Mouse (Mus musculus): ENCODE data around the gene Ccdc173. TPM values are rescaled to one million over a fixed set of nuclear protein-coding genes. Genes with fewer than 3 reads are reported as not detected.
A peak's percentile ranks its signal among the peaks of the same experiment; 100 is the strongest.
"Not testable (repeated sequence)": the region's sequence is repeated elsewhere in the genome, so short reads cannot be mapped to it uniquely, and the experiment has no call there.

Ccdc173 gene
- polyA plus RNA-seq, 1 experiment from 2014 or later: 0.08 TPM

DNA sequence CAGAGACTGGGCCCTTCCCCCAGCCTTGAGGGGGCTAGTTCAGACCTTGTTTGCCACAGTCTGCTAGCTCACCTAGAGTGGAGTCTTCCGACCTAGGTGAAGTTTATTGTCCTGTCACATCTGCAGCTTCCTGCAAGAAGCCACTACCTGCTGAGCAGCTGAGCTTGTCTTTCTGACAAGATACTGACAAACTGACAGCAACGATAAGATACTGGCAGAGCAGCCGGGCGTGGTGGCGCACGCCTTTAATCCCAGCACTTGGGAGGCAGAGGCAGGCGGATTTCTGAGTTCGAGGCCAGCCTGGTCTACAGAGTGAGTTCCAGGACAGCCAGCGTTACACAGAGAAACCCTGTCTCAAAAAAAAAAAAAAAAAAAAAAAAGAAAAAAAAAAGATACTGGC, 15.3 kb upstream of the Ccdc173 start:
- ATAC-seq (ENCODE audit: low read depth); H3K4me3 ChIP-seq (ENCODE audit: low read depth, low read length); H3K4me2 ChIP-seq (ENCODE audit: low read depth, low read length); H3K36me3 ChIP-seq (ENCODE audit: control insufficient read depth, insufficient read depth); H3K27ac ChIP-seq (ENCODE audit: low read length); H3K9me3 ChIP-seq (replicated peaks; ENCODE audit: control insufficient read depth, low read length); H3K9ac ChIP-seq (ENCODE audit: low read depth, low read length); H3K27me3 ChIP-seq (ENCODE audit: control insufficient read depth, insufficient read depth, low read depth, low read length): not testable (repeated sequence)
- peaks cover 26% of the 10 kb centered on the region for H3K4me1 ChIP-seq (ENCODE audit: control insufficient read depth, low read depth, low read length)
- 38% methylated on average over 8 of the region's 9 CpGs for WGBS (ENCODE audit: insufficient replicate concordance)

- no peaks in the 10 kb centered on the region for H3K9me3 ChIP-seq (replicated peaks; ENCODE audit: control insufficient read depth, low read length)
- peak overlapping the region; percentile 72 for H3K4me2 ChIP-seq (ENCODE audit: low read depth, low read length)
- H3K4me1 ChIP-seq (ENCODE audit: control insufficient read depth, low read depth, low read length): peaks cover 26% of the 10 kb centered on the region
- peak overlapping the region; percentile 46; the same call in 1 of the 2 replicates for H3K27ac ChIP-seq (ENCODE audit: low read length)
- H3K9ac ChIP-seq (ENCODE audit: low read depth, low read length): no peak overlapping the region; the same call in 1 of the 2 replicates
- H3K27me3 ChIP-seq (ENCODE audit: control insufficient read depth, insufficient read depth, low read depth, low read length): no peaks in the 10 kb centered on the region
- no peak for ATAC-seq (ENCODE audit: low read depth)
- H3K4me3 ChIP-seq (ENCODE audit: low read depth, low read length): no peak overlapping the region
- no peaks in the 10 kb centered on the region for H3K36me3 ChIP-seq (ENCODE audit: control insufficient read depth, insufficient read depth)
- WGBS (ENCODE audit: insufficient replicate concordance): 40% methylated on average over 8 of the region's 8 CpGs
Observed at GRCm38 (mm10) chr2:69803756-69804155, 14.4 kb upstream of the Ccdc173 start.

DNA sequence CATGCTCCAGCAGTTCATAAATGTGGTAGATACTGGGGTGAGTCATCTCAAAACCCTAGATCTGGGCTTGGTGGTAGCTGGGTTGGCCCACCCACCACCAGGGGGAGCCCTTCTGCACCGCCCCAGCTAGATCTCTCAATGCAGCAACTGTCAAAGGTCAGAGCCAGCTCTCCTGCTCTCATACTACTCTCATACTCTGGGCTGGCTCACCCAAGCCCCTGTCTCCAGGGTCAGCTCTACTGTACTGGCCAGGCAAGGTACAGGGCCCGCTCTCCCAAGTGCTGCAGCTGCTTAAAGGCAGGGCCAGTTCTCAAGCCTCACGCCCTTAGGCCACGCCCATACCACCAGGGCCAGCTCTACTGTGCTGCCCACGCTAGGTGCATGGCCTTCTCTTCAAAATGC, 13.5 kb upstream of the Ccdc173 start:
- no peaks in the 10 kb centered on the region for H3K36me3 ChIP-seq (ENCODE audit: control insufficient read depth, insufficient read depth)
- no peaks in the 10 kb centered on the region for H3K27me3 ChIP-seq (ENCODE audit: control insufficient read depth, insufficient read depth, low read depth, low read length)
- peak overlapping the region; percentile 72 for H3K4me2 ChIP-seq (ENCODE audit: low read depth, low read length)
- H3K4me3 ChIP-seq (ENCODE audit: low read depth, low read length): peak overlapping the region; percentile 48
- H3K4me1 ChIP-seq (ENCODE audit: control insufficient read depth, low read depth, low read length): peaks cover 26% of the 10 kb centered on the region
- peak overlapping the region; percentile 10; the same call in 1 of the 2 replicates for H3K9ac ChIP-seq (ENCODE audit: low read depth, low read length)
- 21% methylated on average over 5 of the region's 5 CpGs for WGBS (ENCODE audit: insufficient replicate concordance)
- H3K9me3 ChIP-seq (replicated peaks; ENCODE audit: control insufficient read depth, low read length): no peaks in the 10 kb centered on the region
- ATAC-seq (ENCODE audit: low read depth): peak; percentile 92
- H3K27ac ChIP-seq (ENCODE audit: low read length): no peak overlapping the region

DNA sequence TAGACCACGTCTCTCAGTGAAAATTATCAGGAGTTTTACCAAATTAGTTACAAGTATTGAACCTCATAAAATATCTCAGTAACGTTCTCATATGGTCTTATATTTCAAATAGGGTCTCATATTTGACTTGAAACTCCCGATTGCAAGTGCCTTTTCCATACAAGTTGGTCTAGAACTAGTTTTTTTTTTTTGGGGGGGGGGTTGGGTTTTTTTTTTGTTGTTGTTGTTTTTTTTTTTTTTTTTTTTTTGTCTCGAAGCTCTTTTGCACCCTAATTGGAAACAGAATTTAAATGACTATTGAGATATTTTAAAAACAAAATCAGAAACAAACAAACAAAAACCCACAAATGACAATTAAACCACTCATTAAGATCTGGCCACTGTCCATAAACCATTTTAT, 1.3 kb upstream of the Ccdc173 start:
- WGBS (ENCODE audit: insufficient replicate concordance): 43% methylated on average over 4 of the region's 4 CpGs
- H3K4me1 ChIP-seq (ENCODE audit: control insufficient read depth, low read depth, low read length): peaks cover 6% of the 10 kb centered on the region
- no peaks in the 10 kb centered on the region for H3K27me3 ChIP-seq (ENCODE audit: control insufficient read depth, insufficient read depth, low read depth, low read length)
- ATAC-seq (ENCODE audit: low read depth): no peak
- H3K4me2 ChIP-seq (ENCODE audit: low read depth, low read length): peak overlapping the region; percentile 84
- no peak overlapping the region for H3K27ac ChIP-seq (ENCODE audit: low read length)
- H3K9ac ChIP-seq (ENCODE audit: low read depth, low read length): peak overlapping the region; percentile 82; the same call in 1 of the 2 replicates
- H3K9me3 ChIP-seq (replicated peaks; ENCODE audit: control insufficient read depth, low read length): no peaks in the 10 kb centered on the region
- H3K4me3 ChIP-seq (ENCODE audit: low read depth, low read length): peak overlapping the region; percentile 80
- H3K36me3 ChIP-seq (ENCODE audit: control insufficient read depth, insufficient read depth): peaks cover 14% of the 10 kb centered on the region

GRCm38 (mm10) chr2:69790285-69790684, 910 bp upstream of the Ccdc173 start:
- H3K36me3 ChIP-seq (ENCODE audit: control insufficient read depth, insufficient read depth): peaks cover 10% of the 10 kb centered on the region; the same call in 1 of the 2 replicates
- peak overlapping the region; percentile 84 for H3K4me2 ChIP-seq (ENCODE audit: low read depth, low read length)
- H3K9ac ChIP-seq (ENCODE audit: low read depth, low read length): peak overlapping the region; percentile 82
- H3K4me3 ChIP-seq (ENCODE audit: low read depth, low read length): peak overlapping the region; percentile 80
- under 1% methylated on average over 10 of the region's 10 CpGs for WGBS (ENCODE audit: insufficient replicate concordance)
- no peaks in the 10 kb centered on the region for H3K27me3 ChIP-seq (ENCODE audit: control insufficient read depth, insufficient read depth, low read depth, low read length)
- no peaks in the 10 kb centered on the region for H3K9me3 ChIP-seq (replicated peaks; ENCODE audit: control insufficient read depth, low read length)
- ATAC-seq (ENCODE audit: low read depth): peak; percentile 68
- peaks cover 6% of the 10 kb centered on the region for H3K4me1 ChIP-seq (ENCODE audit: control insufficient read depth, low read depth, low read length)
- peak overlapping the region; percentile 85 for H3K27ac ChIP-seq (ENCODE audit: low read length)

DNA sequence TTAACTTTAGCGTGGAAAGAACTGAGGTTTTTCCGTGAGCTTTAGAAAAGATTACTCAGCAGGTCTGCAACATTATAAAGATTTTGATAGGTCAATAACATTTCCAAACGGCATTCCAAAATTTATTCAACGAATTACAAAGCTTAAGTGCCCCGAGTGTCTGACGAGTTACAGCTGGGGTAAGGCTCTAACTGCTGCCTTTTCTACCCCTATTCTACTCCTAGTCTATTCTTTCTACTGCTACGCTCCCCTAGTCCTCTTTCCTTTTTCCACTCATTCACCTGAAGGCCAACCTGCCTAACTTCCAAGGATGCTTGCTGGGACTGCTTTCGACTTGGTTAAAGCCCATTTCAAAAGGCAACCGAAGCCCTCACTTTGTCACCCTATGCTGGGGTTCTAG, 401 bp downstream of the Ccdc173 start:
- ATAC-seq (ENCODE audit: low read depth): no peak
- Histone ChIP-seq H3K9ac (ENCODE audit: low read depth, low read length) (peak overlapping the region; percentile 50), H3K27ac (ENCODE audit: low read length) (no peak overlapping the region), H3K4me1 (ENCODE audit: control insufficient read depth, low read depth, low read length) (peaks cover 6% of the 10 kb centered on the region), H3K27me3 (ENCODE audit: control insufficient read depth, insufficient read depth, low read depth, low read length) (no peaks in the 10 kb centered on the region), H3K4me2 (ENCODE audit: low read depth, low read length) (peak overlapping the region; percentile 84), H3K4me3 (ENCODE audit: low read depth, low read length) (peak overlapping the region; percentile 80), H3K9me3 (replicated peaks; ENCODE audit: control insufficient read depth, low read length) (no peaks in the 10 kb centered on the region), H3K36me3 (ENCODE audit: control insufficient read depth, insufficient read depth) (peaks cover 8% of the 10 kb centered on the region; the same call in 1 of the 2 replicates)
- 24% methylated on average over 9 of the region's 9 CpGs for WGBS (ENCODE audit: insufficient replicate concordance)

DNA sequence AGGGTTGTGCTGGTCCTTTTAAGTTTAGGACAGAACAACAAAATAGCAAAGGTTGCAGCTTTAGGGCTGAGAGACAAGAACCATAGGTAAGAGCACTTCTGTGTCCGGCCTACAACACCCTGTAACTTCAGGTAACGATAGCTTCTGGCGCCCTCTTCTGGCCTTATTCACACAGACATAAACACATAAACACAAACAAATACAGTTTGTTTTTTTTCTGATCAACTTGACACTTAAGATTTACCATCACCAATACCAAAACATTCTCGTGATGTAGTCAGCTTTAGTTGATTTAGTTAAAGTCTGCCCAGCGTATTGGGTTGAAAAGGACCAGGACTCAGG, 10.6 kb downstream of the Ccdc173 start:
- no peaks in the 10 kb centered on the region for H3K27me3 ChIP-seq (ENCODE audit: control insufficient read depth, insufficient read depth, low read depth, low read length)
- no peak overlapping the region for H3K4me3 ChIP-seq (ENCODE audit: low read depth, low read length)
- no peaks in the 10 kb centered on the region for H3K4me1 ChIP-seq (ENCODE audit: control insufficient read depth, low read depth, low read length)
- no peak overlapping the region for H3K4me2 ChIP-seq (ENCODE audit: low read depth, low read length)
- no peaks in the 10 kb centered on the region for H3K36me3 ChIP-seq (ENCODE audit: control insufficient read depth, insufficient read depth)
- H3K9me3 ChIP-seq (replicated peaks; ENCODE audit: control insufficient read depth, low read length): no peaks in the 10 kb centered on the region
- H3K27ac ChIP-seq (ENCODE audit: low read length): no peak overlapping the region
- no peak for ATAC-seq (ENCODE audit: low read depth)
- H3K9ac ChIP-seq (ENCODE audit: low read depth, low read length): no peak overlapping the region
- 39% methylated on average over 5 of the region's 5 CpGs for WGBS (ENCODE audit: insufficient replicate concordance)

GRCm38 (mm10) chr2:69777985-69778835, 11.2 kb downstream of the Ccdc173 start:
- no peak overlapping the region for H3K9ac ChIP-seq (ENCODE audit: low read depth, low read length)
- H3K9me3 ChIP-seq (replicated peaks; ENCODE audit: control insufficient read depth, low read length): no peaks in the 10 kb centered on the region
- no peak for ATAC-seq (ENCODE audit: low read depth)
- H3K36me3 ChIP-seq (ENCODE audit: control insufficient read depth, insufficient read depth): no peaks in the 10 kb centered on the region
- H3K4me3 ChIP-seq (ENCODE audit: low read depth, low read length): no peak overlapping the region
- H3K27ac ChIP-seq (ENCODE audit: low read length): no peak overlapping the region
- WGBS (ENCODE audit: insufficient replicate concordance): 35% methylated on average over 7 of the region's 7 CpGs
- H3K27me3 ChIP-seq (ENCODE audit: control insufficient read depth, insufficient read depth, low read depth, low read length): no peaks in the 10 kb centered on the region
- H3K4me2 ChIP-seq (ENCODE audit: low read depth, low read length): no peak overlapping the region
- H3K4me1 ChIP-seq (ENCODE audit: control insufficient read depth, low read depth, low read length): no peaks in the 10 kb centered on the region

DNA sequence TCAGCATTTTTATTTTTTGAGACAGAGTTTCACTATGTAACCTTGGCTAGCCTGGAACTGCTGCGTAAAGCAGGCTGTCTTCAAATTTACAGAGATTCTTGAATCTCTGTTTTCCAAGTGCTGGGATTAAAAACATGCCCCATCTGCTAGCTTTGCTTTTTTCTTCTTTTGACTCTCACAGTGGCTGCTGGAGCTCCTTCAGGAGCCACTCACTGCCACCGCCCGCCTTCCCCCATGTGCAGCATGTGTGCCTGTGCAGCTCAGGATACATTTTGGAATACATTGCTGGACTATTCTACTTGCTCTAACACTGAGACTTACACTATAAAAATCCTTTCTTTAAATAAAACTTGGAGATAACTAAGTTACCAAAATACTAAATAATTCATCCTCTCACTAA, 16.0 kb downstream of the Ccdc173 start:
- Histone ChIP-seq H3K36me3 (ENCODE audit: control insufficient read depth, insufficient read depth) (no peaks in the 10 kb centered on the region), H3K4me2 (ENCODE audit: low read depth, low read length) (no peak overlapping the region), H3K27ac (ENCODE audit: low read length) (no peak overlapping the region), H3K4me1 (ENCODE audit: control insufficient read depth, low read depth, low read length) (no peaks in the 10 kb centered on the region), H3K9me3 (replicated peaks; ENCODE audit: control insufficient read depth, low read length) (no peaks in the 10 kb centered on the region), H3K4me3 (ENCODE audit: low read depth, low read length) (no peak overlapping the region), H3K9ac (ENCODE audit: low read depth, low read length) (no peak overlapping the region), H3K27me3 (ENCODE audit: control insufficient read depth, insufficient read depth, low read depth, low read length) (no peaks in the 10 kb centered on the region)
- no peak for ATAC-seq (ENCODE audit: low read depth)
- 70% methylated on average over 3 of the region's 3 CpGs for WGBS (ENCODE audit: insufficient replicate concordance)
